Mouse (Mus musculus) left cerebral cortex, adult 9 months (tissue): ENCODE data around the gene Gm44973.
"Not testable (repeated sequence)": the region's sequence is repeated elsewhere in the genome, so short reads cannot be mapped to it uniquely, and the experiment has no call there.

ENCODE experiments used
- DNase-seq, 2 experiments: peaks; one replicate each; pipeline ENCODE4 v3.0.0; 2022; ENCODE audit warnings: low spot score in 2 of 2

The Gm44973 gene

GRCm38 (mm10) chr7:5051193-5052192, 36.2 kb downstream of the Gm44973 start, which contains the start of gene Zfp580:
Gene Zfp580 (plus strand): TSS chr7:5051538.
- DNase-seq: peak in 1 of 2 experiments; percentile 65

GRCm38 (mm10) chr7:5052438-5052837, 37.1 kb downstream of the Gm44973 start:
- no peak for DNase-seq

- DNase-seq: no peak
Measured at GRCm38 (mm10) chr7:5052931-5053343, 37.6 kb downstream of the Gm44973 start.

DNA sequence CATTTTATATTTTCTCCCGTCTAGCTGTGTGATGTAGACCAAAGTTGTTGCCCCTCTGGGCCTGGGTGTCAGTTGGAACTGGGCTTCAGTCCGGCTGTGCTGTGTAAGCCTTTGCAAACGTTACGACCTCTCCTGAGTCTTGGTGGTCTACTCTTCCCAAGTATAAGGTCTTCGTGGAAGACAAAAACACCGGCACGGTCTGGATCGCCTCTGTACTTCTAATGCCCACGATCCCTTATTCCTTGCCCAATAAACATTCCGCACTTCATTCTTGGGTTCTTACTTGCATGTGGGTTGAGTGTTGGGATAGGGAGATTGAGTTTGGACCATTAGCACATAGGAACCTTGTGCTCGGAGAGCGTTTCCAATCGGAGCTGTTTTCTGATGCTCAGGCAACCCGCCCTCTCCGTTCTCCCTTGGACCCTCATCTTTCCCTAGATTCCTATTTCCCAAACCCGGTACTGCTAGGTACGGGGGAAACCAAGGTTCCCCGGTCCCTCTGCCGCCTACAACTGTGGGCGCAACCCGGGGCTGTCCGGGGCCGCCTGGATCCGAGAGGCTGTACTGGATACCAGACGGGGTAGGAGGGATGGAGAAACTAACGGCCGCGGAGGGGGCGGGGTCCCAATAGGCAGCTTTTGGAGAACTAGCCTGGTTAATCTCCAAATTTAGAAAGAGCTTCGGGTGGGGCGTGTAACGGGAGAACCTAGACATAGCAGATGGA, 38.3 kb downstream of the Gm44973 start:
- no peak for DNase-seq

GRCm38 (mm10) chr7:5056651-5057263, 41.5 kb downstream of the Gm44973 start:
- DNase-seq: no peak

DNA sequence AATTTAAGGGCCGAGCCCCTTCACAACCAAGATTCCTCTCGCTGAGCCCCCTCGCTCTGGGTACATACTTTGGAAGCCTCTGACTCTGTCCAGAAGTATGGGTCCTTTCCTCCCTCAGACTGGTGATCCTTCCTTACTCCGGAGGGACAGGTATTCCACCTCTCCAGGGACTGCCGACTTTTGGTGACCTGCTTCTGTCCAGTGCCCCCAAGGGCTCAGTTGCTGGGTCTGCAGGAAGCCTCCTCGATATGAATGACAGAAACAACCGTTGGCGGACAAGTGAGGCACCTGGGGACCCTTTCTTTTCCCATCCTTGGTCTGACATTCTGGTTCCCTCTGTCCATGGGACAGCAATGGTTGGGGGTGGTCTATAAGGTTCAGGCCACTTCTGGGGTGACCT, 42.1 kb downstream of the Gm44973 start:
- no peak for DNase-seq

DNA sequence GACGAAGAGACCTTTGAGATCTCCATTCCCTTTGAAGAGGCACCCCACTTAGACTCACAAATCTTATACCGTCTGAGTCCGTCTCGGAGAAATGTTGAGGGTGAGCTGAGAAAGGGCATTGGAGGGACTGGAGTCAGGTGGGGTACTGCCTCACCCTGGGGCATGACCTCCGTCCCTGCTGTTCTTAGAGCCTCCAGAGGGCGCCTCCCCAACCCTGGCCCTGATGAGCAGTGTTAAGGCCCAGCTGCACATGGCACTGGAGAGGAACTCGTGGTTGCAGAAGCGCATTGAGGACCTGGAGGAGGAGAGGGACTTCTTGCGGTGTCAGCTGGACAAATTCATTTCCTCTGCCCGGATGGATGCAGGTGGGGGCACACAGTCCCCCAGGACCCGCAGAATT, 42.5 kb downstream of the Gm44973 start:
- DNase-seq: no peak

DNA sequence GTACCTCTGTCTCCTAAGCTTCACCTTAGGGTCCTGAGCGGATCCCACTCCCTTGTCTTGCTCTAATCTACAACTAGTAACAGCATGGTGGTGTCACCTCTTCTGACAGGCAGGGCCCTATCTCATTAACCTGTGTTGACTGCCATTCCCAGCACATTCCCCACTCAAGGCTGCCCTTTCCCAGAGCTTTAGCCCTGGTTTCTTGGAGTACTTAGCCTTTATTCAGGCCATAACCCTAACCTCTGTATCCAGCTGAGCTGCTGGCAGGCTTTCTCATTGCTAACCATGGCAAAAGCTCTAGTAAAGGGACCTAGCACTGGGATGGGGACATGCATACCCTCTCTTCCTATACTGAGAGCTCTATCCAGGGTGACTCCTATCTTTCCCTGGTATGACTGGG, 43.3 kb downstream of the Gm44973 start:
- no peak for DNase-seq

DNA sequence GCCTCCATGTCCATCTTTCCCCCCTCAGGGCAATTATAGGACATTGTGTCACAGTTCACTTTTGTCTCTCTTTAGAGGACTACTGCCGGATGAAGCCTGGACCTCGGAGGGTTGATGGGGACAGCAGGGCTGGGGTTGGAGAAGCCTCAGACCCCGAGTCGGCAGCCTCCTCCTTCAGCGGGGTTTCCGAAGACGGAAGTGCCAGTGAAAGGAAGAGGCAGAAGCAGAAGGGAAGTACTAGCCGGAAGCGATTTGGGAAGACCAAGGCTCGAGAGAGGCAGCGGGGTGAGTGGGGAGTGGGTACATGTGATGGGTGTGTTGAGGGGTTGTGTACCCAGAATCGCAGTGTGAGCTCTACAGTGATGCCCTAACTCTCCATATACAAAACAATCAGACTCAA, 44.1 kb downstream of the Gm44973 start:
- no peak for DNase-seq

DNA sequence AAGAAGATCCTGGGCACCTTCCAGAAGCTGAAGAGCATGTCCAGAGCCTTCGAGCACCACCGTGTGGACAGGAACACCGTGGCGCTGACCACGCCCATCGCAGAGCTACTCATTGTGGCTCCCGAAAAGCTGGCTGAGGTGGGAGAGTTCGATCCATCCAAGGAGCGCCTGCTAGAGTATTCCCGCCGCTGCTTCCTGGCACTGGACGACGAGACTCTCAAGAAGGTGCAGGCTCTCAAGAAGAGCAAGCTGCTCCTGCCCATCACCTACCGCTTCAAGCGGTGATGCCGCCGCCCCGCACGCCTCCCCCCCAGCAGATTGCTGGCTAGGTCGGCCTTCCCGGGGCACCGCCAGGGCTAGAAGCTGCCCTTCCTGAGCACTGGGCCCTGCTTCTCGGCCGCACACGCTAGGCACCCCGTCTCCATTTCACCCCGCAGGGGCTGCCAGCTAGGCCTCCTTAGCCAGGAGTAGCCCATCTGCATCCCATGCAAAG, 45.0 kb downstream of the Gm44973 start:
- DNase-seq: peak in 1 of 2 experiments; percentile 81

DNA sequence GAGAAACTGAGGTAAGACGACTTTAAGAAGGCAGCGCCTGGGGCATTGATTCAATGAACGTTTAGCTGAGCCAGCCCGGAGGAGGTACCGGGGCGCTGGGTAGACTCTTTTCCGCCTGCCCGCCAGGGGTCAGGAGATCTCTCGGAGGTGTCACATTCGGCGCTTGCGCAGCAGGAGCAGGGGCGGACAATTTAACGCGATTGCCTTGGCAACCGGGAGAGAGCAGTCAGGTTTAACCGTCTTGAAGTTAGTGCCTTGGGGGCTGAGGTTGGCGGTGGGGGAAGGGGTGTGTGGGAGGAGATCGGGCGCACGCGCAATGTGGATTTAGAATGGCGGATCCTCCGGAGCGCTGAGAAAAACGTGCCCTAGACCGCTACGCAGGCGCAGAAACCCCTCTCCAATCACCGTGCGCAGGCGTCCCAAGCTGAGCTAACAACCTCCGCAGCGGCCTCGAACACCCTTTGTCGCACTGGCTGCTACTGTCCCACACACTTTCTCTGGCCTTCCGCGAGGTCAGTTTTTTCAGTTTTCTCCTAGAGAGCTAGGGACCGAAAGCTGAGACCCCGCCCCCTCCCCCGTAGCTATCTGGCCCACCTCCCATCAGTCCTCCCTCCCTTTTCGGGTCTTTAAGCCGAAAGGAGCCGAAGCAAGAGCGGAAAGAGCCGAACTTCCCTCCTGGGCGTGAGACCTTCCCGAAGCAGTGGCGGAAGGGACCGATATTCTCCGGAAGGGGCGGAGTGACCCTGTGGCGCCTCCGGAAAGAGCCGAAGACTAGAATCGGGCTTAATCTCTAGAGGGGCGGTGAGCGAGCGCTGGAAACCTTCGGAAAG, 45.9 kb downstream of the Gm44973 start:
- DNase-seq: peak; percentile 96 to 99

DNA sequence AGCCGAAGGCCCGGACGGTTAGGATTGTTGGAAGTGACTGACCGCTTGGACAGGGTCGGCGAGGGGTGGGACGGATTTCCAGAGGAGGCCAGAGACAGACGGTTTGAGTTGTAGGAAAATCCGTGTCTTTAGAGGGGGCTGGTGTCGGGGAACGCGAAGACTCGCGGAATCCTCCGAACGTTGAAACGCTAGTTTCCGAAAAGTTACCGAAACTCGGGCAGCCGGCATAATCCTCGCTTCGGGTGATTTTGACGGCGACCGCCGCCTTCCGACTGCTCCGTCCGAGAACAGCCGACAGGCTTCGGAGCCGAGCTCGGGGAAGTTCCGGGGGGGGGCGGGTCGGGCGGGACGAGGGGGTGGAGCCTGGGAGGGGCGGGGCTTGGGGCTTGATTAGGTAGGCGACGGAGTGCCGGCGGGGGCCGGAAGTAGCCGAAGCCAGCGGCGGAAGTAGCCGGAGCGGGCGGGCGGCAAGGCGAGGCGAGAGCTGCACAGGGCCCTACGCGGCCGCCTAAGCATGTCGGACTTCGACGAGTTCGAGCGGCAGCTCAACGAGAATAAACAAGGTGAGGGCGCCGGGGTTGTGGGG, 46.6 kb downstream of the Gm44973 start, which contains the start of gene U2af2:
Gene U2af2 (plus strand): TSS at position 370 of the 586 bp plus-strand sequence.
- peak; percentile 82 to 87 for DNase-seq

DNA sequence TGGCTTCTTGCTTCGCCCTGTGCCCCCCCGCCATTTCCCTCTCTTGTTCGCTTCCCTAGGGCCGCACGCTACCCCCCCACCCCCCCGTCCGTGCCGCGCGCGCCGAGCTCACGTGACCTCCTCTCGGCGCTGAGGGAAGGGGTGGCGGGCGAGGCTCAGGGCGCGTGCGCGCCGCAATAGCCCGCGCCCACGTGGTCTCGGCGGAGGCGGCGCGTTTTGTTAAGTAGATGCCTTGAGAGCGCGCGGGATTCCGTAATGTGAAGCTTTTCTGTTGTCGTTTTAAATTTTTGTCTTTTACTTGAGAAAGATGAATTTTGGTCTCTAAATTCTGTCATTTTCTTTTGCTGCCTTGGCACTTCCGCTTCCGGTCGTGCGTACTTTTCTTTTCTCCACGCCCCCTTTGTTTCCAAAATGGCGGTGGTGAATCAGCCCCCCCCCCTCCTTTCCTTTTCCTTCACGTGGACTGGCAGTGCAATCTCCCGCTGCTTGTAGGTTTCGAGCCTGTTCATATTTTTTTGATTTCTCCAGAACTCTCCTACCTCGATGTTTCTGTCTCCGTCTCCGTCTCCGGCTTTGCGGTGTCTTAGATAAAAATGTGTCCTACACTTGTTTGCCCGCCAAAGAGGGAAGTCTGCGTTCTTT, 47.2 kb downstream of the Gm44973 start:
- no peak for DNase-seq

- no peak for DNase-seq
Measured at GRCm38 (mm10) chr7:5064886-5065285, 49.6 kb downstream of the Gm44973 start.

DNA sequence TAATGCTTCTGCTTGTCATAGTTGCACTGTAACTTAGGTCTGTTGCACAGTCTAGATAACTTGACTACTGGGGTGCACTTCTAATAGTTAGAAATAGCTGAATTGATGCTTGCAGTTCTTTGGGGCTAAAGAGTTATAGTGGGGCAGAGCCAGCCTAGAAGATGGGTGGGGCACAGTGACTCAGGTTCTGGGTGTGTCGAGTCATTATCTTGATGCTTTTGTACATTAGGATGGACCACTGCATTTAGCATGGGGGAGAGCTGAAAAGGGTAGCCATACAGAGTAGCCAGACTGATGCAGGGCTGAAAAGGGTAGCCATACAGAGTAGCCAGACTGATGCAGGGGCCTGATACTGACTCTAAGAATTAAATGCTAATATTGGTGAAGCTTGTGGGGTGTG, 58.3 kb downstream of the Gm44973 start:
- DNase-seq: no peak

DNA sequence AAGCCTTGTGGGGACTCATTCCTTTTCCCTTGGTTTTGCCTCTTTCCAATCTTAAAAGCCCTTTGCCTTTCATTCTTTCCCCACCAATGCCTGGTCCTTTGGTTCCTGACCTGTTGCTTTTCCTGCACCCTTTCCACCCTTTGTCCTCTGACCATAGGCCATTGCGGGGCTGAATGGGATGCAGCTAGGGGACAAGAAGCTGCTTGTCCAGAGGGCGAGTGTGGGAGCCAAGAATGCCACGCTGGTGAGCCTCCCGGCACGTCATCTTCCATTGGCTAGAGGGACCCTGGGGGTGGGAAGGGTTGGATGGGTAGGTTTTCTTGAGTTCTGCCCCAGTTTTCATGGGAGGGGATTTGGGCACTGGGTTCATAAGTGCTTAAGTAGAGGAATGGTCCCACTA, 59.7 kb downstream of the Gm44973 start:
- DNase-seq: no peak

DNA sequence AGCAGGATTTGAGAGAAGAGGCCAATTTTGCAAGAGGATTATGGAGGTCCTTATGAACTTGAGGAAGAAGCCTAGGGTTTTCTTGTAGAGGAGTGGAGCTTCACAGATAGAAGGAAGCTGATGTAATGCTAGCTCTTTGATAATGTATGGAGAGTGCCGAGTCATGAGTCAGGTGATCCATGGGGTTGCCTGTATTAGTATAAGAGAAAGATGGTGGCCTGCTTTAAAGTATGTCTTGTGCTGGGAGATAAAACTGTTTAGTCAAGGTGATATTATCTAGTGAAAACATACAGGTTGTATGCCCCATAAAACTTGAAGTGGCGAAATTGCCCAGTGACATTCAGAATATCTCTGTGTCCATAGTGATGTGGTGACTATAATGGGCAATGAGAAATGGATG, 61.6 kb downstream of the Gm44973 start:
- no peak for DNase-seq

- not testable (repeated sequence) for DNase-seq
Measured at GRCm38 (mm10) chr7:5079365-5080009, 64.2 kb downstream of the Gm44973 start.

- peak; percentile 88 to 97 for DNase-seq
Measured at GRCm38 (mm10) chr7:5080010-5080751, 64.9 kb downstream of the Gm44973 start, which contains the start of gene Epn1. Gene Epn1 (plus strand): TSS chr7:5080235.
